Mouse (Mus musculus) ES-Bruce4 (cell line): Measurements from ENCODE around the gene 4930467E23Rik. TPM values are rescaled to one million over a fixed set of nuclear protein-coding genes. Genes with fewer than 3 reads are reported as not detected.
A peak's percentile ranks its signal among the peaks of the same experiment; 100 is the strongest.
"Not testable (repeated sequence)": the region's sequence is repeated elsewhere in the genome, so short reads cannot be mapped to it uniquely, and the experiment has no call there.

ENCODE experiments used
- H3K27ac ChIP-seq: 2 replicates; pipeline ENCODE4 v1.5.1; 2012; ENCODE audit warnings: low read length, inconsistent platforms; ENCODE audit not compliant: insufficient read depth
- H3K27me3 ChIP-seq: 2 replicates; pipeline ENCODE4 v1.6.1; 2012; ENCODE audit warnings: mild to moderate bottlenecking, low read length, inconsistent platforms; ENCODE audit not compliant: control insufficient read depth, poor library complexity, insufficient read depth, severe bottlenecking
- H3K36me3 ChIP-seq: 2 replicates; pipeline ENCODE4 v1.6.1; 2012; ENCODE audit warnings: inconsistent platforms, mild to moderate bottlenecking, low read length, moderate library complexity; ENCODE audit not compliant: control insufficient read depth, poor library complexity, insufficient read depth, severe bottlenecking
- H3K4me1 ChIP-seq: one replicate; pipeline ENCODE4 v1.8.1; 2011; ENCODE audit warnings: low read length; ENCODE audit not compliant: control insufficient read depth, insufficient read depth
- H3K4me3 ChIP-seq: 2 replicates; pipeline ENCODE4 v1.5.1; 2011; ENCODE audit warnings: low read depth, mild to moderate bottlenecking, low read length
- H3K9ac ChIP-seq: 2 replicates; pipeline ENCODE4 v1.6.1; 2012; ENCODE audit warnings: low read depth, mild to moderate bottlenecking, inconsistent platforms; ENCODE audit not compliant: poor library complexity, severe bottlenecking
- H3K9me3 ChIP-seq: replicated peaks from 2 replicates; pipeline ENCODE4 v1.6.1; 2012; ENCODE audit warnings: mild to moderate bottlenecking, low read length, inconsistent platforms; ENCODE audit not compliant: control insufficient read depth, poor library complexity, insufficient read depth, severe bottlenecking
- EP300 ChIP-seq: IDR thresholded peaks from 2 replicates; pipeline ENCODE4 v1.6.1; 2011; ENCODE audit warnings: low read depth, low read length; ENCODE audit not compliant: insufficient read depth
- polyA plus RNA-seq: library from polyadenylated mRNA; stranded (reverse); fragments of >200 nt; gene quantifications from 2 replicates; pipeline ENCODE4 v1.2.4, GENCODE M21; 2011; ENCODE audit warnings: low read depth; ENCODE audit not compliant: missing spikeins, insufficient read depth, insufficient read length

The 4930467E23Rik gene
- polyA plus RNA-seq, 1 experiment: not detected

DNA sequence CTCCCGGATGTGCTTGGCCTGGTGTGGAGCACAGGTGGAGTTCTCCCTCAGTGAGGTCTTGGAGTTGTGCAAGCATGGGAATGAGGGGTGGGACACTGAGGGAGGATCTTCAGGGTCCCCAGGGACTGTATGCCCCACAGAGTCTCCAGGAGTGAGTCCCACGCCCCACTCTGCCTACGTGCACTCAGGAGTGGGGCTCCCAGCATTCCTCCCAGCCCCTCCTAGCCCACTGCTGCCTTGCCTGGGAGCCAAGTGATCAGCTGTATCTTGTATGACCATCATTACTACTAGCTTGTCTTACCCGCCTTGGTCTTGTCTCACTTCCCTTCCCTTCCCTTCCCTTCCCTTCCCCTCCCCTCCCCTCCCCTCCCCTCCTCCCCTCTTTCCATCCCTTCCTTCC is 30.7 kb upstream of the 4930467E23Rik start:
- TF ChIP-seq EP300: 0 out of 2 replicates have a peak, but pooled peaks have one; percentile 36
- H3K36me3 ChIP-seq, H3K9me3 ChIP-seq, H3K9ac ChIP-seq, H3K27me3 ChIP-seq, H3K4me1 ChIP-seq, H3K4me3 ChIP-seq: not testable (repeated sequence)
- H3K27ac ChIP-seq: peak overlapping the region; percentile 32

DNA sequence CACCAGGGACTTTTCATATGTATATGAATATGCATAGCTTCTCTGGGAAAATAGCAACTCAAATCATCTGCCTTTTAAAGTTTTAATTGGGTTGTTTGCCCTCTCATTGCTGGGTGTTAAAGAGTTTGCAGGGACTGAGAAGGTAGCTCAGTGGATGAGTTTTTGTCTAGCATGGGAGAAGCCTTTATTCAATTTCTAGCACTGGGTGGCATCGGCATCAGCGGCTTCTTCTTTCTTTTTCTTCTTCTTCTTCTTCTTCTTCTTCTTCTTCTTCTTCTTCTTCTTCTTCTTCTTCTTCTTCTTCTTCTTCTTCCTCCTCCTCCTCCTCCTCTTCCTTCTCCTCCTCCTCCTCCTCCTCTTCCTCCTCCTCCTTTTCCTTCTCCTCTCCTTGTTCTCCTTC is 28.1 kb upstream of the 4930467E23Rik start:
- H3K9ac ChIP-seq, H3K9me3 ChIP-seq, H3K36me3 ChIP-seq, H3K27ac ChIP-seq, H3K4me1 ChIP-seq, H3K27me3 ChIP-seq, H3K4me3 ChIP-seq: not testable (repeated sequence)

DNA sequence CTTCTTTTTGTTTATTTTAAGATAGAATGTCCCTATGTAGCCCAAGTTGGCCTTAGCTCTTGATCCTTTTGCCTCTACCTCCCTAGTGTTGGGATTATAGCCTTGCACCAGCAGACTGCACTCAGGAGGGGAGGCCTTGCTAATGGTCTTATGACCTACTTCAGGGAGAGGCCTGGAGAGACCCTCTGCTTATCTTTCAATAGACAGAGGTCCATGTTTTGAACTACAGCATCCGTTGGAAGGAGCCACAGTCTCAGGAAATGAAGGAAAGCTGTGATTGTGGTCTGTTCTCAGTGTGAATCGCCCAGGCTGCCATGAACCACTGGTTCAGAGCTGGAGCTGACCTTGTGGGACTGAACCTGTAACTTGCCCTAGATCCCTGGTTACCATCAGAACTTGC is 27.1 kb upstream of the 4930467E23Rik start:
- not testable (repeated sequence) for H3K9me3 ChIP-seq, H3K27ac ChIP-seq, H3K9ac ChIP-seq, H3K4me1 ChIP-seq, H3K4me3 ChIP-seq, H3K27me3 ChIP-seq, H3K36me3 ChIP-seq

DNA sequence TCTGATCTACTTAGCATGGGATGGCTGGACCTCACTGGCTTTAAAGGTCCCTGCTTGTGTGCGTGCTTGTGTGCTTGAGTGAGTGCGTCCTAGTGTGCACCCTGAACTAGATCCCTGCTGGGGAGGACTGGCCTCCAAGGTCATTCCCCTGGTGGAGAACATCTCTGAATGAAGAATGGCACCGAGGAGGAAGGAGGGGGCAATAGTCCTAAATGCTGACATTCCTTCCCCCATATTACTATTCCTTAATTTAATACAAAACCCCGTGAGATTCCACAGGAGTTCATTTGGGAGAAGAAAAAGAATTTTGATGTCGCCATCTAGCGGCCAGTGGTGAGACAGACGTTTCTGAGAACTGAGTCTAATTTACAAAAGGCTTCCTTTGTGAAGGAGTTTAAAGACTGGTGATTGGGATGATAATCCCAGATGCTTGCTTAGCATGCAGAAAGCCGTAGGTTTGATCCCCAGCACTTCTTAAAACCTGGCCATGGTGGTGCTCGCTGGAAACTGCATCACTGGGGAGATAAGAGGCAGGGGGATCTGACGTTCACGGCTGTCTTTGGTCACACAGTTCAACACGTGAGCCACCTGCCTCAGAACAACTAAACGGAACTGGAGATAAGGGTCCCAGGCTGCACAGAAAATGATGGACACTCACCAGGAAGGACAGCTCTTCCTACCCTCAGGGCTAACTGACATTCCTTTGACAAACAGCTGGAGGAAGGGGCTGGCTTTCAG is 26.2 kb upstream of the 4930467E23Rik start:
- H3K36me3 ChIP-seq: not testable (repeated sequence)

DNA sequence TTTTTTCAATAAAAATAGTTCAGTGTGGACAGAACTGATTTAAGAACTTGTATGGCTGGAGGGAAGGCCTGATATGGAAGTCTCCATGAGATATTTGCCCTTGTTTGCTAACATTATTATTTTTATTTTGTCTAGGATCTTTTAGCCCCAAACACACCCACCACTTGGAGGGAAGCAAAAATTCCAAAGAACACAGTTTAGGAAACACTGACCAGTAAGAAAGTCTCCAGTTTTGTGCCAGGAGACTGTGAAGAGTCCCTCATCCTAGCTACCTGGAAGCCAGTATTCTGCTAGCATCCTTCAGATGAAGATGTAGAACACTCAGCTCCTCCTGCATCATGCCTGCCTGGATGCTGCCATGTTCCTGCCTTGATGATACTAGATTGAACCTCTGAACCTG is 25.5 kb upstream of the 4930467E23Rik start:
- H3K27me3 ChIP-seq, H3K36me3 ChIP-seq, H3K4me1 ChIP-seq, H3K9ac ChIP-seq, H3K9me3 ChIP-seq, H3K27ac ChIP-seq, H3K4me3 ChIP-seq: not testable (repeated sequence)

More for the DNA sequence above, 26.2 kb upstream of the 4930467E23Rik start:
- not testable (repeated sequence) for H3K27ac ChIP-seq, H3K9ac ChIP-seq, H3K4me3 ChIP-seq, H3K27me3 ChIP-seq, H3K9me3 ChIP-seq, H3K4me1 ChIP-seq

DNA sequence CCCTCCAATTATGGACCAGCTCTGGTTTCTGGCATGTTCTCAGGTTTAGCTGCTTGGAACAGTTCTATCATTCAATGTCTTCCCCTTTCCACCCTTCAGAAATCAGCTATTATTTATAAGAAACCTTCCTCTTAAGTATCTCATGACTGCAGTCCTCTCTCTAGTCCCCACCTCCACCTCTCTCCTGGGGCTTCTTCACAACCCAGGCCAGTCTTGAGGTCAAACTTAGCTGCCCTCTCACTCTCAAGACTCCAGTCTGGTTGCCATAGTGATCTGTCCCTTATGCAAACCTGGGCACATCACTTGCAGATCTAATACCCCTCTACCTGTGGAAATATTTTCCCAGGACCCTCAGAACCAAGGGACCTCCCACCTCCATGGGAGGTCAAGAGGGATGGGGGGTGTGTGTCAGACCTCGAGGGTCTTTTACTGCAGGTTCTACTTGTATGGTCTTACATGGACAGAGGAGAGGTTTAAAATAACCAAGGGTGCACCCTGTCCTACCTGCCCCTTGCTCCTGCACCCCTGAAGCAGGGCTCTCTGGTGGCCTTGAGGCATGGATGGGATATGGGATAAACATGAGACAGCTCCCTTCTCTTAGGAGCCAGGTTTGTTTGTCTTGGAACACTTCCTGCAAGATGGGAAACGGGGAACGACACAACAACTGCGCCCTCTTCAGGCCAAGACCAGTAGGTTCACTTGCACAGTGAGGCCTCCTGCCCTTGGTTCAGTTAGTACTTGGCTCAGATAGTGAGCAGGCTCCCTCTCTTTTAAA is 24.7 kb upstream of the 4930467E23Rik start:
- H3K9ac ChIP-seq, H3K27me3 ChIP-seq, H3K4me3 ChIP-seq, H3K27ac ChIP-seq, H3K36me3 ChIP-seq, H3K4me1 ChIP-seq: not testable (repeated sequence)
- peaks cover 10% of the 10 kb centered on the region for H3K9me3 ChIP-seq

DNA sequence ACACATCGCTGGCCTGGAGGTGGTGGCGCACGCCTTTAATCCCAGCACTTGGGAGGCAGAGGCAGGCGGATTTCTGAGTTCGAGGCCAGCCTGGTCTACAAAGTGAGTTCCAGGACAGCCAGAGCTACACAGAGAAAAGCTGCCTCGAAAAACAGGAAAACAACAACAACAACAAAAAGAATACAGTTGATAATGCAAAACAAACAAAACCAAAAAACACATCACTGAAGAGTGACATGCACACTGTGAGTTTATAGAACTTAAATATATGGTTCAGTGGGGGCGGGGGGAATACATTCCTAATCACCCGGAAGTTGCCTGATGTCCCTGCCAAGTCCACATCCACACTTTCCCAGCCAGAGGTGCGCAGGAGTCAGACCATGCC is 24.2 kb upstream of the 4930467E23Rik start:
- not testable (repeated sequence) for H3K27ac ChIP-seq, H3K36me3 ChIP-seq, H3K4me1 ChIP-seq, H3K9ac ChIP-seq, H3K27me3 ChIP-seq, H3K4me3 ChIP-seq
- peaks cover 11% of the 10 kb centered on the region for H3K9me3 ChIP-seq

DNA sequence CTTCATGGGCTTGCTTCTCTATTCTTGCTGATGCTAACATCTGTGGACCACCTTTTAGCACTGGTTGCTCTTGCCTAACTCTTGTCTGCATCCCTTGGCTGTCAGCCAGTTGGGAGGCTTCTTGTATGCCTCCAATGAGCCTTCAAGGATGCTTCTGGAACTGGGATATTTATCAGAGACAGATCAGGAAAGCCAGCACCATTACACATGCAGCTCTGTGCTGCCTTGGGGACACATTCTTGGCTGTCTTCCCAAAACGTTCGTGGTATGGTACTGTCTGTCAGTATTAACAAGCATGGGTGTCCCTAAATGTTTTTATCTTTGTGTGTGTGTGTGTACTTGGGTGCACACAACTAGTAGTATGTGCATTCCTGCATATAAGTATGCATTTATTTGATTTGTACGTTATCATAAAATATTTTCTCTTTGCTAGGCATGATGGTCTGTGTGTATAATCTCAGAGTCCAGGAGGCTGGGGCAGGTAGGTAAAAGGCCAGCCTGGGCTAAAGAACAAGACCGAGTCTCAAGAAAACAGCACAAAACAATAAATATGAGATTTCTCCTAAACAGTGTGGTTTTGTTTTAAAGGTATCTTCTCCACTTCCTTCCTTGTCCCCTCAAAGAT is 23.2 kb upstream of the 4930467E23Rik start:
- H3K27me3 ChIP-seq, H3K4me1 ChIP-seq, H3K27ac ChIP-seq, H3K4me3 ChIP-seq, H3K9ac ChIP-seq, H3K36me3 ChIP-seq: not testable (repeated sequence)
- H3K9me3 ChIP-seq: peaks cover 11% of the 10 kb centered on the region
